Mouse (Mus musculus) kidney, embryonic 14.5 days (tissue): ENCODE measurements around the gene Grk5. TPM values are rescaled to one million over a fixed set of nuclear protein-coding genes. Genes with fewer than 3 reads are reported as not detected.

ENCODE experiments used
- ATAC-seq: fragments of 200-750 bp; cut with Nextera tagmentation; 2 replicates; pipeline ENCODE4 v1.8.0; 2017; ENCODE audit warnings: moderate number of reproducible peaks, mild to moderate bottlenecking, moderate TSS enrichment, moderate library complexity; ENCODE audit not compliant: low FRiP score, low TSS enrichment
- H3K27ac ChIP-seq: fragments of 300-500 bp; sonication (generic); 2 replicates; pipeline ENCODE4 v1.5.1; 2014; ENCODE audit warnings: low read depth, mild to moderate bottlenecking, low read length, moderate library complexity, mixed read lengths
- H3K27me3 ChIP-seq: fragments of 300-500 bp; sonication (generic); 2 replicates; pipeline ENCODE4 v1.6.1; 2014; ENCODE audit warnings: mild to moderate bottlenecking, low read length; ENCODE audit not compliant: control insufficient read depth, insufficient read depth
- H3K36me3 ChIP-seq: fragments of 300-500 bp; sonication (generic); 2 replicates; pipeline ENCODE4 v1.6.1; 2014; ENCODE audit warnings: low read length, mixed read lengths; ENCODE audit not compliant: control insufficient read depth, insufficient read depth
- H3K4me1 ChIP-seq: fragments of 300-500 bp; sonication (generic); 2 replicates; pipeline ENCODE4 v1.6.1; 2014; ENCODE audit warnings: low read length, mixed read lengths; ENCODE audit not compliant: control insufficient read depth, insufficient read depth
- H3K4me2 ChIP-seq: fragments of 300-500 bp; sonication (generic); replicated peaks from 2 replicates; pipeline ENCODE4 v1.6.1; 2014; ENCODE audit warnings: low read depth, mild to moderate bottlenecking, low read length
- H3K4me3 ChIP-seq: fragments of 300-500 bp; sonication (generic); 2 replicates; pipeline ENCODE4 v1.5.1; 2014; ENCODE audit warnings: mild to moderate bottlenecking, low read length
- H3K9ac ChIP-seq: fragments of 300-500 bp; sonication (generic); 2 replicates; pipeline ENCODE4 v1.6.1; 2014; ENCODE audit warnings: low read depth, mild to moderate bottlenecking, low read length, moderate library complexity
- H3K9me3 ChIP-seq: fragments of 300-500 bp; sonication (generic); 2 replicates; pipeline ENCODE4 v1.6.1; 2016; ENCODE audit warnings: low read length; ENCODE audit not compliant: control insufficient read depth
- WGBS: fragments of 180-500 bp; shearing (Covaris S2); extraction: QIAGEN DNeasy Blood & Tissue Kit; methylation state at CpG from one replicate; pipeline ENCODE4 v1.1.7; 2014; 5-methylcytosine and 5-hydroxymethylcytosine counted together
- polyA plus RNA-seq: library from polyadenylated mRNA; unstranded; fragments of >200 nt; fragmentation: Nextera tagmentation; extraction: Ambion mirVana; gene quantifications from 2 replicates; pipeline ENCODE4 v1.2.1, GENCODE M21; 2014

Grk5 gene
- polyA plus RNA-seq, 1 experiment from 2014 or later: 3.2 TPM

DNA sequence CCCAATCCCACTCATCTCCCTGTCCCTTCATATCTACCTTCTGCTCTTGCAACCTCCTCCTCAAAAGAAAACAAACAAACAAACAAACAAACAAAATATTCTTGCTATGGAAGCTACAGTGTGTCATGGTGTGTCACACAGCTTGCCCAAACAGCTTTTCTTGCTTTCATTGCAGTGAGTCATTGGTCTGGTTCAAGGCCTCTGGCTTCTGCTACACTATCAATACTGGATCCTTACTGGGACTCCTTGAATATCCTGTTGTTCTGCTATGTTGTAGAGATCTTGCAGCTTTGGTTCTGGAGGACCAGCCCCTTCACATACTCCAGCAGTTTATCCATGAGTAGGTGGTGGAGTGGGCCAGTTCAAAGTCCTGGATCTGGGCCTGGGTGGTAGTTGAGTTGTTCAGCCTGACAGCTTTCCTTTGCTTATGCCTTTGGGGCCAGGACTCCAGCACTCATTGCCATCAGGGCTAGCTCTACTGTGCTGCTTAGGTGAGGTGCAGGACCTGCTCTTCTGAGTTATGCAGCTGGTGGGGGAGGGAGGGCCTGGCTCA lies 66.7 kb downstream of the Grk5 start:
- H3K4me2 ChIP-seq: no peak overlapping the region
- no peaks in the 10 kb centered on the region for H3K9me3 ChIP-seq
- ATAC-seq: no peak
- H3K36me3 ChIP-seq: no peaks in the 10 kb centered on the region
- H3K9ac ChIP-seq: no peak overlapping the region
- no peak overlapping the region for H3K4me3 ChIP-seq
- no peaks in the 10 kb centered on the region for H3K4me1 ChIP-seq
- H3K27ac ChIP-seq: no peak overlapping the region
- no peaks in the 10 kb centered on the region for H3K27me3 ChIP-seq

DNA sequence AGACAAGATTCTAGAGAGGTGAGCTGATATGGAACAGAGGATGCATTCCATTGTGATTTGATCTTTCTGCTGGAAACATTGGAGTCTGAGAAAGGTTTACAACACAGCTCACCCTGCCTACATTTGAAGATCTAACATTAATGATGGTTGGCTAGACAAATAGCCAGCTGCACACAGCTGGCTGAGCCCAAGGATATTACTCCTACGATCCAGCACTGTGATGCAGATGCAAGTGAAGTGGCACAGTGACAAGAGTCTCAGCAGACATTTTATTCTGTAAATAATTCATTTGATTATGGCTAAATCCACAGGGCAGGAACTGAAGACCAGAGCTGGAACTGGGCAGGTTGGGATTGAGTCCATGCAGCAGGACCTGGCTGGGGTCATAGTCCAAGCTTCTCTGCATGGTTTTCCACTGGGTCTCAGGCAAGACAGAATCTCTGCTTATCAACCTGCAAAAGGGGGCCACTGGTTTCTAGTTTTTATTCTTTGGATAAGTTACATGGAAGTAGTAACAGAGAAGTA lies 70.2 kb downstream of the Grk5 start:
- Histone ChIP-seq H3K27me3 (no peaks in the 10 kb centered on the region), H3K9me3 (no peaks in the 10 kb centered on the region), H3K36me3 (no peaks in the 10 kb centered on the region), H3K9ac (no peak overlapping the region), H3K4me3 (no peak overlapping the region), H3K4me2 (no peak overlapping the region), H3K4me1 (no peaks in the 10 kb centered on the region), H3K27ac (no peak overlapping the region)
- no peak for ATAC-seq
- 53% methylated on average over 1 of the region's 1 CpGs for WGBS

DNA sequence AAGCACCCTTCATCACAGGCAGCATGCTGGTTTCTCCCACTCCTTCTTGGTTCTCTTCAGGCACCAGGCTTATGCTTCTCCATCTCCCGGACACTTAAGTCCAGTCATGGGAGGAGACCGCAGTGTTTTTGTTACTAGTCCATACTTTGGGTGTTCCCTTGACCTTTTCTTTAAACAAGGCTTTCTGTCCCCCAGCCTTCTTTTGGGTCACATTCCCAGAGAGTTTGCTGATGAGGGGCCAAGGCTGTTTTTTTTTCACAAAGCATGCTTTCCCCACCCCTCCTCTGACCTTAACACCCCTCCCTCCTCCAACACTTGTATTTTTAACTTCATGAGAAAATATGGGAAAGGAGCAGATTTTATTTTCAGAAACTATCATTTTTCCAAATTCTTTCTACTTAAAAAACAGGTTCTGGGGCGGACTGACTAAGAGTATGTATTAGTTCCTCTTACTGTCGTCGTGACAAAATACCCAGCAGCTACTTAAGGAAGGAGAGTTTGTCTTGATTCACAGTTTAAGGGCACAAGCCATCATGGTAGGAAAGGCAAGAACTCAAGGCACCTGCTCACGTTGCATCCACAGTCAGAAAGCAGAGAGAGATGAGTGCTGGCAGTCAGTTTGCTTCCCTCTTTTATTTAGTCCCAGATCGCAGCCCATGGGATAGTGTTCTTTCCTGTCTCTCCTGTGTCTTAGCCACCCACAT lies 73.0 kb downstream of the Grk5 start:
- Histone ChIP-seq H3K4me1 (no peaks in the 10 kb centered on the region), H3K4me3 (no peak overlapping the region), H3K4me2 (no peak overlapping the region), H3K9me3 (no peaks in the 10 kb centered on the region), H3K27ac (no peak overlapping the region), H3K9ac (no peak overlapping the region), H3K27me3 (no peaks in the 10 kb centered on the region), H3K36me3 (no peaks in the 10 kb centered on the region)
- no peak for ATAC-seq
- 74% methylated on average over 7 of the region's 7 CpGs for WGBS

DNA sequence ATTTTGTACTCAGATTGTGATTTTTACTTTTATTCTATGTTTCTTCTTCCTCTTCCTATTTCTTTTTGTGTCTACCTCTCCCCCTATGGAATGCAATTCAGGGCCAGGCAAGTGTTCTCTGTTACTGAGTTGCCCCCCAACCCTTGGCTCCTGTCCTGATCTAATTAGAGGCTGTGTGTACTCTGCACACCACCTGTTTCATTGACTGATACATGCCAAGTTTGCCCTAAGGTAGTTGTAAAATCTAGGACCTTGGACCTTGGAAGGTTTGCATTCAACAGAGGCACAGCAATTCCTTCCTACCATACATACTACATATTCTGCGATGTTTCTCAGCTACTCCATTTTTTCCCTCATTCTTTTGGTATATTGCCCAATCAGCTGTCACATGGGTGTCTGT lies 78.4 kb downstream of the Grk5 start:
- no peaks in the 10 kb centered on the region for H3K4me1 ChIP-seq
- no peaks in the 10 kb centered on the region for H3K9me3 ChIP-seq
- H3K4me3 ChIP-seq: no peak overlapping the region
- H3K36me3 ChIP-seq: no peaks in the 10 kb centered on the region
- ATAC-seq: no peak
- H3K27me3 ChIP-seq: no peaks in the 10 kb centered on the region
- no peak overlapping the region for H3K27ac ChIP-seq
- H3K4me2 ChIP-seq: no peak overlapping the region
- 88% methylated on average over 1 of the region's 1 CpGs for WGBS
- no peak overlapping the region for H3K9ac ChIP-seq

DNA sequence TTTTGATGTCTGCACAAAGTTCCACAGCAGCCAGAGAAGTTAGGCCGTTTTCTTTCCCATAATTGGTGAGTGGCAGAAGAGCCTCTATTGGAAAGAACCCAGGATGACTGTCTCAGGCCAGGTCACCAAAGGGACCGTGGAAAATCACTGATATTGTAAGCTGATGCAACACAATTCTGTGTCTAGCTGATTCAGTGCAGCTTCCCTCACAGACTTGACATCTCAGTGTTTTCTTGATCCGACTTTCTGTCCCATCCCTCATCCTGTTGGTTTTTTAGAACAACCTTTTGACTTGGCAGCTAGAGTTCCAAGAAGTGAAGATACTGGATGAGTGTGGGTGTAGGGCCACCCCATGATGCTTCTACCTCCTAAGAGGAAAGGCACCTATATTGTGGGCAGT lies 80.9 kb downstream of the Grk5 start:
- Histone ChIP-seq H3K36me3 (no peaks in the 10 kb centered on the region), H3K9me3 (no peaks in the 10 kb centered on the region), H3K27me3 (no peaks in the 10 kb centered on the region), H3K4me2 (no peak overlapping the region), H3K27ac (no peak overlapping the region), H3K4me1 (no peaks in the 10 kb centered on the region), H3K4me3 (no peak overlapping the region), H3K9ac (no peak overlapping the region)
- WGBS: 79% methylated on average over 3 of the region's 3 CpGs
- no peak for ATAC-seq

DNA sequence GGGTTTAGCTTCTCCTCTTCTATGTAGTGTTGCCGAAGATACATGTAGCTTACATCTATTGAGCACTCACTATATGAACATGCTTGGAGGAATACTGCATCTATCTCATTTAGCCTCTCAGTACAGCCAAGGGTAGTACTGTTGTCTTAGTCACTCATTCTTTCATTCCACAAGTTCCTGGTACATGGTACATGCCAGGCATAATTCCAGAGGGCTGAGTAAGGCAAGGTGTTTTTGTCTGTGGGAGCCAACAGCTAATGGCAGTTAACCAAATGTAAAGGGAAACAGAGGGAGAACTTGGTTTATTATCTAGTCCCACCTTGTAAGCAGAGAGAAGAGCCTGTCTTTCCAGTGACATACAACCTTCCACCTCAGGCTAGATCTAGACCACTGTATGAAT lies 82.0 kb downstream of the Grk5 start:
- H3K9me3 ChIP-seq: no peaks in the 10 kb centered on the region
- no peaks in the 10 kb centered on the region for H3K27me3 ChIP-seq
- ATAC-seq: no peak
- H3K4me1 ChIP-seq: no peaks in the 10 kb centered on the region
- H3K36me3 ChIP-seq: no peaks in the 10 kb centered on the region
- no peak overlapping the region for H3K27ac ChIP-seq
- H3K4me2 ChIP-seq: no peak overlapping the region
- WGBS: 96% methylated on average over 1 of the region's 1 CpGs
- H3K4me3 ChIP-seq: no peak overlapping the region
- no peak overlapping the region for H3K9ac ChIP-seq

DNA sequence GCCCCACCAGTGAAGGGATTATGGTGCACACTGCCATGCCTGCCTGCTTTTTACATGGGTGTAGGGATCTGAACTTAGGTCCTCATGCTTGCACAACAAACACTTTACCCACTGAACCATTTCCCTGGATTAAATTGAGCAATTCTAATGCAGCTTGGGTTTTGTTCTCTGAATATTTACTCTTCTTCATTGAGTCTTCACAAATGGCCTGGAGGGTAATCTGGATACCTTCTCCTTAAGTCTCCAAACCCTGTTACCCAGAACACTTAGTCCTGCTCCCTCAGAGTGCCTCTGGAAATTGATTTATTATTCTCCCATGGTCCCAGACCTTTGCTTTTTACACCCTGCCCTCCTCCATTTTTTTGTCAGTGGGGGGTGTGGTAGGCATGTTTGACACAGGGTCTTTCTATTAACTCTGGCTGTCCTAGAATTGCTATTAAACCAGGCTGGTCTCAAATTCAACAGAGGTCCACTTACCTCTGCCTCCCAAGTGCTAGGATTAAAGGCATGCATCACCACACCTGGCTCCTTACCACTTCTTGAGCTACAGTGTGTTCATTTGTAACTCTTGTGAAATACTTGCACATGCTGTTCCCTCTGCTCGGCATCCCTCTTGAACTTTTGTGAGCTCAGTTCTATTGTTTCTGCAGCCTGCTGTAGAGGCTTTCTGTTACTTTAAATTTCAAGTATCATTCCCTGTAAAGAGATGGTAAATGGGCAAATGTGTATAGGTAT lies 82.9 kb downstream of the Grk5 start:
- no peak for ATAC-seq
- 91% methylated on average over 1 of the region's 1 CpGs for WGBS
- H3K4me1 ChIP-seq: no peaks in the 10 kb centered on the region

DNA sequence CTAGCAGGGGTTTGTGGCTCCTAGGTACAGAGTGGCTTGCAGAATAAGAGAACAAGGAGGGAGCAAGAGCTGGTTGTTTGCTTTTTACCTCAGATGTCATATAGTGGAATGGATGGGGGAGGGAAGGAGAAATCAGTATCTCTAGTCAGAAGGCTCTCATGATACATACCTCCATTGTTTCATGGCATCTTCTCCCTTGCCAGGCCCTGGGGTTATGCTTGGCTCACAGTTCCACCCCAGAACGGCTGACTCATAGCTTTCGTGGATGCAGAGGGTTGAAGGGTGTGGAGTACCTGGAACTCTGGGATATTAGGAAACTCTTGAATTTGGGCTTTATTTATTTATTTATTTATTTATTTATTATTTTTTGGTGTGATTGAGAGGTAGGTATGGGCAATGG lies 84.0 kb downstream of the Grk5 start:
- Histone ChIP-seq H3K36me3 (no peaks in the 10 kb centered on the region), H3K9ac (no peak overlapping the region), H3K4me3 (no peak overlapping the region), H3K4me1 (no peaks in the 10 kb centered on the region), H3K4me2 (no peak overlapping the region), H3K27ac (no peak overlapping the region), H3K9me3 (no peaks in the 10 kb centered on the region), H3K27me3 (no peaks in the 10 kb centered on the region)
- ATAC-seq: no peak
- WGBS: 93% methylated on average over 2 of the region's 2 CpGs

More for the DNA sequence above, 82.9 kb downstream of the Grk5 start:
- no peaks in the 10 kb centered on the region for H3K9me3 ChIP-seq
- H3K9ac ChIP-seq: no peak overlapping the region
- no peaks in the 10 kb centered on the region for H3K27me3 ChIP-seq
- no peak overlapping the region for H3K4me2 ChIP-seq
- no peak overlapping the region for H3K4me3 ChIP-seq
- no peaks in the 10 kb centered on the region for H3K36me3 ChIP-seq
- no peak overlapping the region for H3K27ac ChIP-seq

DNA sequence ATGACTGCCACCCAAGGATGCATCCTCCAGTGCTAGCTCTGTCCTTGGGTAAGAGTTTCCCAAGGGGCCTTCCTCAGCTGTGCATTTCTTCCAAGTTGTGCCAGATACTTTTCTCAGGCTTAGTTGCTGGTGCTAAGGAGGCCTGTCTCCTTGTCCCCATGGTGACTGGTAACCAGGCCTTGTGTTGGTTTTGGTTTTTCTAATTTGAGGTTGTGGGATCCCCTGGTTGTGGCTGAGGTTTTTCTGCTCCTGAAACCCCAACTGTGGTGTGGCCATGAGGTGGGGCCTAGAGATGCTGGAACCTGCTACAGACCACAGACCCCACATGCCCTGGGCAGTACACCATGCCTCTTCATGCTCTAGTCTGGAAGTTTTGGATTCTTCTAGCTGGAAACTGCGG lies 90.0 kb downstream of the Grk5 start:
- Histone ChIP-seq H3K27me3 (no peaks in the 10 kb centered on the region), H3K9ac (no peak overlapping the region), H3K36me3 (no peaks in the 10 kb centered on the region), H3K4me1 (no peaks in the 10 kb centered on the region), H3K4me3 (no peak overlapping the region), H3K9me3 (no peaks in the 10 kb centered on the region), H3K4me2 (no peak overlapping the region), H3K27ac (no peak overlapping the region)
- WGBS: 95% methylated on average over 1 of the region's 1 CpGs
- ATAC-seq: no peak
